Mouse (Mus musculus) MEL (cell line): ENCODE measurements at regions not wholly inside any gene's neighbourhood (a gene's known extent, or its start where the extent isn't known, plus 50 kb on each side); places are given as distances from the start of the nearest gene placed in this dataset.

ENCODE experiments used
- DNase-seq: peaks from one replicate; pipeline ENCODE4 v3.0.0; 2011; ENCODE audit warnings: low read depth, low spot score
- H3K27ac ChIP-seq: 2 replicates; pipeline ENCODE4 v1.5.1; 2012; ENCODE audit warnings: low read depth, mild to moderate bottlenecking, control low read depth, low read length, moderate library complexity; ENCODE audit not compliant: control insufficient read depth
- H3K27me3 ChIP-seq, 2 experiments: fragments of 150-350 bp in 1 of 2; sonication (generic) in 1 of 2; 2 replicates each; pipeline ENCODE4 v1.6.1; 2012; ENCODE audit warnings: low read length in 2 of 2, mild to moderate bottlenecking in 2 of 2, improper control_type of control experiment in 1 of 2, moderate library complexity in 1 of 2; ENCODE audit not compliant: insufficient read depth in 2 of 2, control insufficient read depth in 1 of 2
- H3K36me3 ChIP-seq, 2 experiments: 2 replicates each; pipeline ENCODE4 v1.6.1; 2012 to 2014; ENCODE audit warnings: low read length in 2 of 2, improper control_type of control experiment in 1 of 2, inconsistent platforms in 1 of 2, mild to moderate bottlenecking in 1 of 2; ENCODE audit not compliant: insufficient read depth in 2 of 2, control insufficient read depth in 1 of 2
- H3K4me1 ChIP-seq, 2 experiments: fragments of 150-350 bp in 1 of 2; sonication (generic) in 1 of 2; 2 replicates each; pipeline ENCODE4 v1.6.1; 2012; ENCODE audit warnings: low read length in 2 of 2, improper control_type of control experiment in 1 of 2, mild to moderate bottlenecking in 1 of 2; ENCODE audit not compliant: insufficient read depth in 2 of 2, control insufficient read depth in 1 of 2
- H3K4me3 ChIP-seq, 2 experiments: fragments of 150-350 bp in 1 of 2; sonication (generic) in 1 of 2; 2 replicates each; pipeline ENCODE4 v1.5.1; 2012; ENCODE audit warnings: low read depth in 2 of 2, low read length in 2 of 2, mild to moderate bottlenecking in 2 of 2, moderate library complexity in 2 of 2, control low read depth in 1 of 2, improper control_type of control experiment in 1 of 2; ENCODE audit not compliant: control insufficient read depth in 1 of 2, insufficient read depth in 1 of 2
- H3K79me2 ChIP-seq: 2 replicates; pipeline ENCODE4 v1.6.1; 2012; ENCODE audit warnings: mild to moderate bottlenecking, low read length, moderate library complexity; ENCODE audit not compliant: control insufficient read depth, poor library complexity, insufficient read depth
- H3K9ac ChIP-seq: 2 replicates; pipeline ENCODE4 v1.6.1; 2012; ENCODE audit warnings: low read depth, mild to moderate bottlenecking, control low read depth, low read length, moderate library complexity; ENCODE audit not compliant: control insufficient read depth, poor library complexity, severe bottlenecking
- H3K9me3 ChIP-seq: fragments of 150-350 bp; sonication (generic); replicated peaks from 2 replicates; pipeline ENCODE4 v1.6.1; 2012; ENCODE audit warnings: mild to moderate bottlenecking, low read length, improper control_type of control experiment, moderate library complexity; ENCODE audit not compliant: insufficient read depth
- BHLHE40 ChIP-seq: IDR thresholded peaks from 2 replicates; pipeline ENCODE4 v1.6.1; 2012; ENCODE audit warnings: low read depth, mild to moderate bottlenecking, inconsistent platforms, low read length, improper control_type of control experiment, borderline replicate concordance
- CHD1 ChIP-seq: IDR thresholded peaks from 2 replicates; pipeline ENCODE4 v1.6.1; 2012; ENCODE audit warnings: low read depth, mild to moderate bottlenecking, inconsistent platforms, low read length, improper control_type of control experiment
- CHD2 ChIP-seq: IDR thresholded peaks from 2 replicates; pipeline ENCODE4 v1.6.1; 2011; ENCODE audit warnings: low read length, improper control_type of control experiment
- ELF1 ChIP-seq: IDR thresholded peaks from 2 replicates; pipeline ENCODE4 v1.6.1; 2014; ENCODE audit warnings: low read depth, mild to moderate bottlenecking, inconsistent platforms, low read length, improper control_type of control experiment, moderate library complexity
- EP300 ChIP-seq, 2 experiments: IDR thresholded peaks; 2 replicates each; pipeline ENCODE4 v1.6.1; 2011; ENCODE audit warnings: improper control_type of control experiment in 2 of 2, low read length in 2 of 2, low read depth in 1 of 2, mild to moderate bottlenecking in 1 of 2
- GATA1 ChIP-seq: IDR thresholded peaks from 2 replicates; pipeline ENCODE4 v1.6.1; 2011; ENCODE audit warnings: low read depth, low read length, improper control_type of control experiment
- HCFC1 ChIP-seq: IDR thresholded peaks from 2 replicates; pipeline ENCODE4 v1.6.1; 2012; ENCODE audit warnings: low read depth, mild to moderate bottlenecking, inconsistent platforms, low read length, improper control_type of control experiment, moderate library complexity
- JUND ChIP-seq: IDR thresholded peaks from 2 replicates; pipeline ENCODE4 v1.6.1; 2011; ENCODE audit warnings: low read depth, mild to moderate bottlenecking, improper control_type of control experiment, low read length
- MAFK ChIP-seq: IDR thresholded peaks from 2 replicates; pipeline ENCODE4 v1.6.1; 2011; ENCODE audit warnings: low read depth, mild to moderate bottlenecking, low read length, improper control_type of control experiment, borderline replicate concordance
- MAX ChIP-seq: IDR thresholded peaks from 2 replicates; pipeline ENCODE4 v1.6.1; 2011; ENCODE audit warnings: low read length, improper control_type of control experiment
- MAZ ChIP-seq: IDR thresholded peaks from 2 replicates; pipeline ENCODE4 v1.6.1; 2012; ENCODE audit warnings: low read depth, mild to moderate bottlenecking, inconsistent platforms, low read length, improper control_type of control experiment
- MEF2A ChIP-seq: IDR thresholded peaks from 2 replicates; pipeline ENCODE4 v1.6.1; 2014; ENCODE audit warnings: low read depth, mild to moderate bottlenecking, inconsistent platforms, low read length, improper control_type of control experiment; ENCODE audit not compliant: poor library complexity, insufficient replicate concordance, severe bottlenecking; ENCODE audit errors: extremely low read depth
- MXI1 ChIP-seq: IDR thresholded peaks from 2 replicates; pipeline ENCODE4 v1.6.1; 2011; ENCODE audit warnings: mild to moderate bottlenecking, low read depth, low read length, improper control_type of control experiment
- MYB ChIP-seq: IDR thresholded peaks from 2 replicates; pipeline ENCODE4 v1.6.1; 2011; ENCODE audit warnings: mild to moderate bottlenecking, low read depth, low read length, improper control_type of control experiment
- RCOR1 ChIP-seq: IDR thresholded peaks from 2 replicates; pipeline ENCODE4 v1.6.1; 2012; ENCODE audit warnings: low read depth, mild to moderate bottlenecking, inconsistent platforms, low read length, improper control_type of control experiment
- SIN3A ChIP-seq: IDR thresholded peaks from 2 replicates; pipeline ENCODE4 v1.6.1; 2012; ENCODE audit warnings: low read length, improper control_type of control experiment, inconsistent platforms
- SMC3 ChIP-seq: IDR thresholded peaks from 2 replicates; pipeline ENCODE4 v1.6.1; 2011; ENCODE audit warnings: low read depth, low read length, improper control_type of control experiment
- TCF12 ChIP-seq: IDR thresholded peaks from 2 replicates; pipeline ENCODE4 v1.6.1; 2014; ENCODE audit warnings: low read depth, mild to moderate bottlenecking, inconsistent platforms, low read length, improper control_type of control experiment, moderate library complexity
- UBTF ChIP-seq: IDR thresholded peaks from 2 replicates; pipeline ENCODE4 v1.6.1; 2012; ENCODE audit warnings: low read depth, mild to moderate bottlenecking, inconsistent platforms, low read length, improper control_type of control experiment, moderate library complexity, borderline replicate concordance; ENCODE audit not compliant: insufficient read depth
- USF1 ChIP-seq: IDR thresholded peaks from 2 replicates; pipeline ENCODE4 v1.6.1; 2014; ENCODE audit warnings: low read depth, mild to moderate bottlenecking, inconsistent platforms, low read length, improper control_type of control experiment, moderate library complexity
- USF2 ChIP-seq, 2 experiments: IDR thresholded peaks; 2 replicates each; pipeline ENCODE4 v1.6.1; 2011 to 2012; ENCODE audit warnings: improper control_type of control experiment in 2 of 2, low read length in 2 of 2, borderline replicate concordance in 1 of 2, inconsistent platforms in 1 of 2, low read depth in 1 of 2, mild to moderate bottlenecking in 1 of 2; ENCODE audit not compliant: insufficient read depth in 1 of 2
- ZC3H11A ChIP-seq: IDR thresholded peaks from 2 replicates; pipeline ENCODE4 v1.6.1; 2012; ENCODE audit warnings: low read depth, mild to moderate bottlenecking, inconsistent platforms, low read length, improper control_type of control experiment
- ZKSCAN1 ChIP-seq: IDR thresholded peaks from 2 replicates; pipeline ENCODE4 v1.6.1; 2012; ENCODE audit warnings: low read depth, mild to moderate bottlenecking, inconsistent platforms, low read length, improper control_type of control experiment, moderate library complexity
- ZMIZ1 ChIP-seq: IDR thresholded peaks from 2 replicates; pipeline ENCODE4 v1.6.1; 2012; ENCODE audit warnings: low read depth, mild to moderate bottlenecking, inconsistent platforms, low read length, improper control_type of control experiment, moderate library complexity
- ZNF384 ChIP-seq: IDR thresholded peaks from 2 replicates; pipeline ENCODE4 v1.6.1; 2012; ENCODE audit warnings: low read depth, mild to moderate bottlenecking, inconsistent platforms, low read length, improper control_type of control experiment

DNA sequence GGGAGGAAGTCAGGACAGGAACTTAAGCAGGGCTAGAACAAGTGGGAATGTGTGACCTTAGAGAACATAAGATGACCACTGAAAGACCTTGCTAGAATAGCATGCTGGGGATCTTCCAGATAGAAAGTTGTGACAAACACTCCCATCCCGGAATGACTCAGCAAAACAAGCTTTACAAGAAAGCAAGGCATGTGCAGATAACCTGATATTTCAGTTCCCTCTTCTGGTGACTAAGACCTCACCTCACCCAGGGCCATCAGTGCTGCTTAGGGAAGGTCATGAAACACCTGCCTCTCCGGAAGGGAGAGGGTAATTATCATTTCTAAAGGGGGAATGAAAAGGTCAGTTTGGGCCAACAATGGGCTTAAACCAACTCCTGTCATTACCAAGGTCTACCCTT is 74.3 kb upstream of the Zfp706 start (continued):
- TF ChIP-seq UBTF (no peak), USF2 (IDR thresholded peaks at IDR 0.05; ENCODE audit: borderline replicate concordance in 1 of 2, insufficient read depth in 1 of 2, low read depth in 1 of 2, low read length in 2 of 2) (no peak), ZMIZ1 (no peak), TCF12 (peak; percentile 87), ZKSCAN1 (no peak), CHD2 (no peak), SIN3A (peak; percentile 76), HCFC1 (no peak), MYB (0 out of 2 replicates have a peak, but pooled peaks have one; percentile 32), MEF2A (no peak), SMC3 (peak; percentile 18; the same call in 1 of the 2 replicates), MAZ (no peak), JUND (peak; percentile 76), ZNF384 (no peak), MAFK (peak; percentile 90), ZC3H11A (peak; percentile 28), GATA1 (peak; percentile 76), ELF1 (0 out of 2 replicates have a peak, but pooled peaks have one; percentile 13), MXI1 (peak; percentile 86), BHLHE40 (peak; percentile 63), RCOR1 (peak; percentile 50; the same call in 1 of the 2 replicates)
- TF ChIP-seq, all 39 proteins: peak for 20

DNA sequence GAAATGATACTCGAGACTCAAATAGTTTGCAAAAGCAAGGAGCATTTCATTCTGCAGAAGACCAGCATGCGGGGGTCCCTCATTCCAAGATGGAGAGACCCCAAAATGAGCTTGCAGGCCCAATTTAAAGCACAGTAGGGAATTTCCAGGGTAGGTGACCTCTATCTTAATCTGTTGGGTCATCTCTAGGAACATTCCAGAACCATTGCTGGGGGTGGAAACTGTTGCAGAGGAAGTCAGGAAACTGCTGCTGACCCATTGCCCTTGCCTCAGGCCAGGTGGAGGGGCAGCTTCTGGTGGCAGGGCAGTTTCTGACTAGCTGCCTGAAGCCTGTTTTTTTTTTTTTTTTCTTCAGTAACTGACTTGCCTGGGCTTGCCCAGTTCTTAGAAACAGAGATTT is 73.4 kb upstream of the Zfp706 start:
- Histone ChIP-seq H3K4me1 (peaks cover 12 to 14% of the 10 kb centered on the region in 2 experiments), H3K9ac (no peak overlapping the region), H3K9me3 (peaks cover 2% of the 10 kb centered on the region; the same call in 1 of the 2 replicates), H3K27ac (no peak overlapping the region), H3K36me3 (peaks cover 0 to 13% of the 10 kb centered on the region in 2 experiments; a peak in 2 of 4 replicates), H3K4me3 (no peak overlapping the region), H3K27me3 (no peaks in the 10 kb centered on the region), H3K79me2 (no peaks in the 10 kb centered on the region)
- no peak for TF ChIP-seq ZC3H11A
- no peak for TF ChIP-seq CHD2
- no peak for TF ChIP-seq EP300 (IDR thresholded peaks at IDR 0.05; ENCODE audit: low read depth in 1 of 2, low read length in 2 of 2)
- TF ChIP-seq HCFC1: no peak
- no peak for TF ChIP-seq BHLHE40
- no peak for TF ChIP-seq CHD1
- no peak for TF ChIP-seq SIN3A
- TF ChIP-seq MAX: no peak
- no peak for TF ChIP-seq ZMIZ1
- no peak for TF ChIP-seq USF1
- no peak for DNase-seq
